Mouse (Mus musculus) testis, adult 2 months (tissue): ENCODE measurements around the gene Gm11596.

Experiments used
- CTCF ChIP-seq: fragments of 200-500 bp; IDR thresholded peaks from 2 replicates; pipeline ENCODE4 v1.5.1; 2012; ENCODE audit warnings: low read depth, mild to moderate bottlenecking, inconsistent platforms, low read length, moderate library complexity; ENCODE audit not compliant: control insufficient read depth, insufficient read depth, insufficient replicate concordance
- POLR2A ChIP-seq: fragments of 200-500 bp; IDR thresholded peaks from 2 replicates; pipeline ENCODE4 v1.6.1; 2012; ENCODE audit warnings: low read depth, mild to moderate bottlenecking, inconsistent platforms, low read length, moderate library complexity; ENCODE audit not compliant: control insufficient read depth

DNA sequence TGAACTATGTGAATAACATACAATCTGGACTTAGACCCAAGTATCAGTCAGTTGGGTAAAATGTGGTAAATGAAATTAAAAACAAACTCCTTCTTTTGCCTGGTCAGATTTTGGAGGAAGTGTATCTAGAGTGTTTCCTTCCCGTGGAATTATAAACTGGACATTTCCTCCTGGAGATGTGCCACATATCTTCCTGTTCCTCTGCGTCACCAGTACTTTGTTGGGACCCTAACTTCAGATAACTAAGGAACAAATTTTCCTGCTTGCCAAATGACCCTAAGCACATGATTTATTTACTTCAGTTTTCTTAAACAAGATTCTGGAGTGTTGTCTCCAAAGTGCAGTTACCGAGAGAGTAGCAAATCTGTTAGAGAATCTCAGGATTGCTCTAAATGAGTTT is 49.3 kb downstream of the Gm11596 start:
- TF ChIP-seq CTCF (no peak), POLR2A (no peak)
